Mouse (Mus musculus): ENCODE measurements around the gene Smurf1. TPM values are rescaled to one million over a fixed set of nuclear protein-coding genes. Genes with fewer than 3 reads are reported as not detected.

Smurf1 gene
- total RNA-seq, 1 experiment, result 17.9 TPM

GRCm38 (mm10) chr5:144884629-144885217 is 80.9 kb downstream of the Smurf1 start:
- no peak overlapping the region for H3K27ac ChIP-seq (ENCODE audit: insufficient read depth, low read depth, low read length, poor library complexity, severe bottlenecking)
- no peak overlapping the region for H3K9ac ChIP-seq (ENCODE audit: insufficient read depth, low read depth, low read length, poor library complexity, severe bottlenecking)
- TF ChIP-seq HCFC1 (IDR thresholded peaks at IDR 0.05; ENCODE audit: borderline replicate concordance, insufficient read depth, low read length) (no peak), MAFK (IDR thresholded peaks at IDR 0.05; ENCODE audit: insufficient read depth, low read depth, low read length) (no peak), ZC3H11A (IDR thresholded peaks at IDR 0.05; ENCODE audit: borderline replicate concordance, low read depth, low read length) (no peak), ZNF384 (IDR thresholded peaks at IDR 0.05; ENCODE audit: low read depth, low read length) (no peak), CHD2 (IDR thresholded peaks at IDR 0.05; ENCODE audit: low read depth, low read length) (no peak)
- H3K4me1 ChIP-seq (ENCODE audit: control insufficient read depth in 2 of 2, insufficient read depth in 2 of 2, low read length in 2 of 2, poor library complexity in 1 of 2), result no peaks in the 10 kb centered on the region
- H3K4me3 ChIP-seq (ENCODE audit: insufficient read depth in 1 of 2, low read depth in 1 of 2, low read length in 2 of 2, poor library complexity in 1 of 2, severe bottlenecking in 1 of 2), result no peak overlapping the region
- H3K9me3 ChIP-seq (ENCODE audit: control insufficient read depth, insufficient read depth, low read depth, low read length), result no peaks in the 10 kb centered on the region; the same call in 1 of the 2 replicates
- peaks cover 43% of the 10 kb centered on the region for H3K36me3 ChIP-seq (ENCODE audit: control insufficient read depth, insufficient read depth, low read length, poor library complexity, severe bottlenecking)
- in situ Hi-C loops (cut with MboI; ENCODE audit: low sequenced_read_pairs in 2 of 2, unreplicated experiment in 2 of 2), result no loop called here
- no peak for DNase-seq (ENCODE audit: low read depth, low spot score)

- Histone ChIP-seq H3K4me3 (ENCODE audit: insufficient read depth in 1 of 2, low read depth in 1 of 2, low read length in 2 of 2, poor library complexity in 1 of 2, severe bottlenecking in 1 of 2) (no peak overlapping the region), H3K9me3 (ENCODE audit: control insufficient read depth, insufficient read depth, low read depth, low read length) (no peaks in the 10 kb centered on the region; the same call in 1 of the 2 replicates), H3K4me1 (ENCODE audit: control insufficient read depth in 2 of 2, insufficient read depth in 2 of 2, low read length in 2 of 2, poor library complexity in 1 of 2) (peaks cover 0 to 1% of the 10 kb centered on the region in 2 experiments; a peak in 1 of 4 replicates), H3K27ac (ENCODE audit: insufficient read depth, low read depth, low read length, poor library complexity, severe bottlenecking) (no peak overlapping the region), H3K36me3 (ENCODE audit: control insufficient read depth, insufficient read depth, low read length, poor library complexity, severe bottlenecking) (peaks cover 45% of the 10 kb centered on the region), H3K9ac (ENCODE audit: insufficient read depth, low read depth, low read length, poor library complexity, severe bottlenecking) (no peak overlapping the region)
- no peak for TF ChIP-seq CHD2 (IDR thresholded peaks at IDR 0.05; ENCODE audit: low read depth, low read length)
- TF ChIP-seq ZNF384 (IDR thresholded peaks at IDR 0.05; ENCODE audit: low read depth, low read length), result no peak
- TF ChIP-seq HCFC1 (IDR thresholded peaks at IDR 0.05; ENCODE audit: borderline replicate concordance, insufficient read depth, low read length), result no peak
- TF ChIP-seq MAFK (IDR thresholded peaks at IDR 0.05; ENCODE audit: insufficient read depth, low read depth, low read length), result no peak
- TF ChIP-seq ZC3H11A (IDR thresholded peaks at IDR 0.05; ENCODE audit: borderline replicate concordance, low read depth, low read length), result no peak
- in situ Hi-C loops (cut with MboI; ENCODE audit: low sequenced_read_pairs in 2 of 2, unreplicated experiment in 2 of 2), result no loop called here
- DNase-seq (ENCODE audit: low read depth, low spot score), result no peak
Measured at GRCm38 (mm10) chr5:144881670-144882399, 83.8 kb downstream of the Smurf1 start.

GRCm38 (mm10) chr5:144877021-144877420 is 88.6 kb downstream of the Smurf1 start:
- DNase-seq (ENCODE audit: low read depth, low spot score), result no peak
- Histone ChIP-seq H3K4me3 (ENCODE audit: insufficient read depth in 1 of 2, low read depth in 1 of 2, low read length in 2 of 2, poor library complexity in 1 of 2, severe bottlenecking in 1 of 2) (no peak overlapping the region), H3K9ac (ENCODE audit: insufficient read depth, low read depth, low read length, poor library complexity, severe bottlenecking) (no peak overlapping the region), H3K4me1 (ENCODE audit: control insufficient read depth in 2 of 2, insufficient read depth in 2 of 2, low read length in 2 of 2, poor library complexity in 1 of 2) (peaks cover 0 to 3% of the 10 kb centered on the region in 2 experiments; a peak in 1 of 4 replicates), H3K36me3 (ENCODE audit: control insufficient read depth, insufficient read depth, low read length, poor library complexity, severe bottlenecking) (peaks cover 25% of the 10 kb centered on the region), H3K9me3 (ENCODE audit: control insufficient read depth, insufficient read depth, low read depth, low read length) (no peaks in the 10 kb centered on the region; the same call in 1 of the 2 replicates), H3K27ac (ENCODE audit: insufficient read depth, low read depth, low read length, poor library complexity, severe bottlenecking) (no peak overlapping the region)
- TF ChIP-seq ZNF384 (IDR thresholded peaks at IDR 0.05; ENCODE audit: low read depth, low read length), result no peak
- TF ChIP-seq ZC3H11A (IDR thresholded peaks at IDR 0.05; ENCODE audit: borderline replicate concordance, low read depth, low read length), result no peak
- no peak for TF ChIP-seq HCFC1 (IDR thresholded peaks at IDR 0.05; ENCODE audit: borderline replicate concordance, insufficient read depth, low read length)
- TF ChIP-seq MAFK (IDR thresholded peaks at IDR 0.05; ENCODE audit: insufficient read depth, low read depth, low read length), result no peak
- TF ChIP-seq CHD2 (IDR thresholded peaks at IDR 0.05; ENCODE audit: low read depth, low read length), result no peak
- in situ Hi-C loops (cut with MboI; ENCODE audit: low sequenced_read_pairs in 2 of 2, unreplicated experiment in 2 of 2), result no loop called here

- Histone ChIP-seq H3K36me3 (ENCODE audit: control insufficient read depth, insufficient read depth, low read length, poor library complexity, severe bottlenecking) (peaks cover 16% of the 10 kb centered on the region), H3K4me3 (ENCODE audit: insufficient read depth in 1 of 2, low read depth in 1 of 2, low read length in 2 of 2, poor library complexity in 1 of 2, severe bottlenecking in 1 of 2) (no peak overlapping the region)
- TF ChIP-seq HCFC1 (IDR thresholded peaks at IDR 0.05; ENCODE audit: borderline replicate concordance, insufficient read depth, low read length) (no peak), ZNF384 (IDR thresholded peaks at IDR 0.05; ENCODE audit: low read depth, low read length) (peak; percentile 31; the same call in 1 of the 2 replicates), ZC3H11A (IDR thresholded peaks at IDR 0.05; ENCODE audit: borderline replicate concordance, low read depth, low read length) (no peak), CHD2 (IDR thresholded peaks at IDR 0.05; ENCODE audit: low read depth, low read length) (no peak), MAFK (IDR thresholded peaks at IDR 0.05; ENCODE audit: insufficient read depth, low read depth, low read length) (0 out of 2 replicates have a peak, but pooled peaks have one; percentile 32)
Measured at GRCm38 (mm10) chr5:144875892-144876291, 89.8 kb downstream of the Smurf1 start.

More at GRCm38 (mm10) chr5:144875892-144876291, 89.8 kb downstream of the Smurf1 start:
- no peaks in the 10 kb centered on the region; the same call in 1 of the 2 replicates for H3K9me3 ChIP-seq (ENCODE audit: control insufficient read depth, insufficient read depth, low read depth, low read length)
- in situ Hi-C loops (cut with MboI; ENCODE audit: low sequenced_read_pairs in 2 of 2, unreplicated experiment in 2 of 2), result no loop called here
- peak; percentile 62 for DNase-seq (ENCODE audit: low read depth, low spot score)
- H3K27ac ChIP-seq (ENCODE audit: insufficient read depth, low read depth, low read length, poor library complexity, severe bottlenecking), result no peak overlapping the region
- no peak overlapping the region for H3K9ac ChIP-seq (ENCODE audit: insufficient read depth, low read depth, low read length, poor library complexity, severe bottlenecking)
- peaks cover 0 to 3% of the 10 kb centered on the region in 2 experiments; a peak in 1 of 4 replicates for H3K4me1 ChIP-seq (ENCODE audit: control insufficient read depth in 2 of 2, insufficient read depth in 2 of 2, low read length in 2 of 2, poor library complexity in 1 of 2)

Measured in ES-E14 (cell line).